Mouse (Mus musculus): ENCODE results near the gene Arid2.
"Not testable (repeated sequence)": the region's sequence is repeated elsewhere in the genome, so short reads cannot be mapped to it uniquely, and the experiment has no call there.

Gene Arid2

DNA sequence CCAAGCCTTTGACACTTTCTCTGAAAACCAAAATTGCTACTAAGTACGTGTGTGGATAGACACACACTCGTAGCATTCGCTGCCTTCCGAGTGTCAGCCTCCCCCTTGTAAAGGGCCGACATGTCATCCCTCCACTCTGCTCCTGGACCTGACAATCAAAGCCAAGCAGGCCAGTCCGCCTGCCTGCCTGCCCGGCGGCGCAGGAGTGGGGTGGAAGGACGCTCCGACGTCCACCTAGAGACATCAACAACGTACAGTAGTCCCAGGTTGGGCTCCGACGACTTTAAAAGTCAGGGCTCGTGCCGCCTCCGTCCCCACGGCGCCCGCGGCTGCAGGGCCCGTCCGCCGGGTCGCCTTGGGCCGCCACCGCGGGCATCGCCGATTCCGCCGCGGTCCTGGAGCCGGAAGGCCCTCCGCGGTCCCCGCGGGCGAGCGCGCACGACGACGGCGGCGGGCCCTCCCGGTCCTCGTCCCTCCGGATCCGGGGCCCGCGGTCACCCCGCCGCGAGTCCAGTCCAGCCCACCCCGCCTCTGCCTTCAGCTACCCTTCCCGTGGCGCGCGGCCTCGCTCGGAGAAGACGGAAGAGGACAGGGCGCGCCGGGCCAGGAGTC, 2.5 kb upstream of the Arid2 start:
- in situ Hi-C loops (cut with MboI; ENCODE audit: unreplicated experiment in 2 of 2), result loop anchor here (10.0 kb wide), 4 partner anchors 180 to 510 kb away; partner anchors contain the start of genes Ano6 (in 1 of the 2) and Scaf11 (in 1 of the 2)

DNA sequence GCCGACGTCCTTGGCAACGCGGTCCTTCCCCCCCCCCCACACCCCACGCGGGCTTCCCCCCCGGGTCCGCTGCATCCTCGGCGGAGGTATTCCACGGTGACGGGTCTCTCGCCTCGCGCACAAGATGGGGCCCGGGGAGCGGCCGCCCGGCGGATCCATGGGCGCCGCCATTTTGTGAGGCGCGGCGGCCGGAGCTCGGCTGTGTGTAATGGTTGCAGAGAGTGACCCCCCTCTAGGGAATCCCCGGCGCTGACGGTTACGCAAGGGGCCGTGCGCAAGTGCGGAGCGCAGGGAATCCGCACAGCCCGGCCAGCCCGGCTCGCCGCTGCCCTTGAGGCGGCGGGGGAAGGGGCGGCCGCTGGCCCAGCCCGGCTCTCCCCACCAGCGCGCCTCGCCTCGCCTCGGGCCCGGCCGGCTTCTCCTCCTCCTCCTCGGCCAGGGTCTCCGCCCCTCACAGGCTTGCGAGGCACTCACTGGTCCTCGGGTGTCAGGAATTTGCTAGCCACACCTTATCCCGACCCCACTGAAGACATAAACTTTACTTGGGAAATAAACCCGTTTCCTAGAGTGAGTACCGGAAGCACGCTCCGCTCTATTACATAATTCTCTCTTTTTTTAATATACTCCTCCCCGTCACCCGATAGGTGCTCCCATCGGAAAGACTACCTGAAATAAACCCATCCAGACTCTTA, 1.8 kb upstream of the Arid2 start:
- in situ Hi-C loops (cut with MboI; ENCODE audit: unreplicated experiment in 2 of 2), result loop anchor here (10.0 kb wide), 4 partner anchors 179 to 511 kb away; partner anchors contain the start of genes Ano6 (in 1 of the 2) and Scaf11 (in 1 of the 2)

DNA sequence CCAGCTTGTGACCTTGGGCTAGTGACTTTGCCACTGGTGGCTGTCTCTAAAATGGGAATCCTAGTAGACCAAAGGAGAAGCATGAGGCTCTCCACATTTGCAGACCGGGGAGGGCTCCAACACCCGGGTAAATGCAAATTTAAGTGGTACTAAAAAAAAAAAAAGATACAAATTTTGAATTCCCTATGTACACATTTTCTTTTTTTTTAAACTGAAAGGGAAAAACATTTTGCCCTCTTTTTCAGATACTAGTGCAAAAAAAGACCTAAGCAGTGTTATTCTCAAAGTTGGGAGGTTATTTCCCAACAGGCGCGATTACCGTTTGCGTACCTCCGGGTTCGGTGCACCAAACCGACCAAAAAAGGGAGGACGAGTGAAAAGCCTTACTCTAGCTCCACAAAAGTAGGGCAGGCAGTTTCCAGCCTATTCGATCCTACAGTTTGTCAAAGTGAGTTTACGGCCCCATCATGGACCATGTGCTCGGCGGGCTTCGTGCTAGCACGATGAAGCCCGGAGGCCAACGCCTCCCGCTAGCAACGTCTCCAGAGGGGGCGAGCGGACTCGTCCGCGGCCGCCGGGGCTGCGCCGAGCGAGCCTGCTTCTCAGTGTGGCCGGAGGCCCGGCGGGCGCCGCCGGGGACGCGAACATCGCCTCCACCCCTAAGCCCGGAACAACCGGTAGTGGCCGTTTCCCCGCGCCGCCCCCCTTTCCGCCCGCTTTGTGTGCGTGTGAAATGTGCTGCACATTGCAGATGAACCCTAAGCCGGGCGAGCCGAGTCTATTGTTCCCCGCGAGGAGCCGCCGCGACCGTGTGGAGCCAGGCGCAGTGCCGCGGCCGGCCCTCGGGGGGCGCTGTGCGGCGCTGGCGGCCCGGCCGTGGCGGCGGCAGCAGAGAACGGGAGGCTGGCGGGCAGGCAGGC, 1.0 kb upstream of the Arid2 start:
- in situ Hi-C loops (cut with MboI; ENCODE audit: unreplicated experiment in 2 of 2), result loop anchor here (10.0 kb wide), 4 partner anchors 179 to 511 kb away; partner anchors contain the start of genes Ano6 (in 1 of the 2) and Scaf11 (in 1 of the 2)

DNA sequence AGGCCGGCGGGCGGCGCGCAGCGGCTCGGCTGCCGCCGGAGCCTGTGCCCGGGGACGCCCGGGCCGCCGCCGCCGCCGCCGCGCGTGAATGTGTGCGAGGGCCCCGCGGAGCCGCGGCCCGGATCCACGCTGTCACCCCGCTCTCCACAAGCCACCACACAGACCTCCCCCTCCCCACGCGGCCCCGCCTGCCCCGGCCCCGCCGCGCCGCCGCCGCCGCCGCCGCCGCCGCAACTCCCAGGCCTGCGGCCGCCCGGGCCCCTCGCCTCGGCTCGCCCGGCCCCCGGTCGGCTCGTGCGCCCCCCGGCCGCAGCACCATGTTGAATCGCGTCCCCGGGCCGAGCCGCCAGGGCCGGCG, 404 bp upstream of the Arid2 start:
- in situ Hi-C loops (cut with MboI; ENCODE audit: unreplicated experiment in 2 of 2), result loop anchor here (10.0 kb wide), 4 partner anchors 178 to 512 kb away; partner anchors contain the start of genes Ano6 (in 1 of the 2) and Scaf11 (in 1 of the 2)

DNA sequence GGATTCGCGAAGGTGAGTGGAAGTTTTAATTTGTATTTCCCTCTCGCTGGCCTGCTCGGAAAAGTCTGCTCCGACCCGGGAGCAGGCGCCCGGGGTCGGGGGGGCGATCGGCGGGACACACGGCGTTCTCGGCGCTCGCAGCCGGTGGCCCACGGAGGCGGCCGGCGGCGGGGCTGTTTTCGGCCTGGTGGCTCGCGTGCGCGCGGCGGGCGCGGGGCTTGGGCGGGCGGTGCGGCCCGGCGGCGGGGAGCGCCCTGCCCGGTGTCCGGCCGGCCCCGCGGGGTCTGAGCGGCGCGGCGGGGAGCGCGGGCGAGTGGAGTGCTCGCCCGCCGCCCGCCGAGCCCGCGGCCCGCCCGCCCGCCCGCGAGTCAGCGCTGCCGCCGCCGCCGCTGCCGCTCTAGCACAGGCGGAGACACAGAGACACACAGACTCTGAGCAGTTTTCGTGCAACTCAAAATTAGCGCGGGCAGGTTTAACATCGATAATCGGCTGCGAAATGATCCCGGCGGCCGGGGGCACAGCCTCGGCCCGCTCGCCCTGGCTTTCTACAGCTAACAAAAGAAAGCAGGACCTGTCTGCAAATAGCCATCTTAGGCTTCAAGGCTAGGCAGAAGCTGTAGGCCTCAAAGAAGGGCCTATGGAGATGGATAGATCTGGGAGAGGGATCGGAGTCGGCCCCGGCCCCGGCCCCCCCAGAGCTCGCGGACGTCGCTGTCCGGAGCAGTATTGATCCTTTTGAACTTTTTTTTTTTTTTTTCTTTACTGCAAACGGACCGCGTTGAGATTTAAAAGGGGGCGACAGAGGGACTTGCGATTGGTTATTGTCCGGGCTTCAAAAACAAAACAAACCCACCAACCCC, 888 bp downstream of the Arid2 start:
- in situ Hi-C loops (cut with MboI; ENCODE audit: unreplicated experiment in 2 of 2), result loop anchor here (10.0 kb wide), 4 partner anchors 177 to 513 kb away; partner anchors contain the start of genes Ano6 (in 1 of the 2) and Scaf11 (in 1 of the 2)

DNA sequence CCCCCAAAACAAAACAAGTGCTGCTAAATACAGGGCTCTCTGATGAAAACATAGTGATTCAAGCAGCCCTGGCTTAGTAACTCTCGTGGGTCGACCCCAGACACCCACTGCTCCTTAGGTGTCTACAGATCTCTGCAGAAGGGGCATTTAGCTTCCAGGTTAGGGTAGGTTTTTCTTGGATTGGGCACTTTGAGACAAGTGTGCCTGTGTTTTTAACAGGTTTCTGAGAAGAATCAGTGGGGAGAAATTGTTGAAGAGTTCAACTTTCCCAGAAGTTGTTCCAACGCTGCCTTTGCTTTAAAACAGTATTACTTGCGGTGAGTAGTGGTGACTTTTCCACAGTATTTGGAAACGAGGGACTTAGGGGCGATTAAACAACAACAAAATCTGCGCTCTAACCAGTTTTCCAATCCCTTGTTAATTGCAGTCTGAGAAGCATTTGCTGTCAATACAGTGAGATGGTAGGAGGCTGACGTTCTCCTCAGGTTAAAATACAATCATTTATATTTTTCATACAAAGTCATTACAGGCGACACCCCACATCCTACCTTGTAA, 1.6 kb downstream of the Arid2 start:
- in situ Hi-C loops (cut with MboI; ENCODE audit: unreplicated experiment in 2 of 2), result loop anchor here (10.0 kb wide), 4 partner anchors 176 to 514 kb away; partner anchors contain the start of genes Ano6 (in 1 of the 2) and Scaf11 (in 1 of the 2)

DNA sequence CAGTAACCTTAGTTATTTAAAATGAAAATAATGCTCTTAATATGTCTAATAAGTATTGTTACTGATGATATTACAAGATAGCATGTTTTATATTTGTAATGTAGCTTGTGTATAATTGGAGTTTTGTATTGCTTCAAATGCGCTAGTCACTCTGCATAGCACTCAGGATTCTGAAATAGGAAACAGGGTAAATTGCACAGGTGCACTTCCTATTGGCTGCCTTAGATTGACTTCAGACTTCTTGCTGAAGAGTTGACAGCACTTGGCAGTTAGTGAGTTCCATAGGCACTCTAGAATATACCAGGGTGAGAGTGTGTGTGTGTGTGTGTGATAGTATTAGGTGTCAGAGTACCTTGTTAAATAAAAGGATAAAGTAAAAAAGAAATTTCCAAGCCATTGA, 2.7 kb downstream of the Arid2 start:
- in situ Hi-C loops (cut with MboI; ENCODE audit: unreplicated experiment in 2 of 2), result no loop called here

DNA sequence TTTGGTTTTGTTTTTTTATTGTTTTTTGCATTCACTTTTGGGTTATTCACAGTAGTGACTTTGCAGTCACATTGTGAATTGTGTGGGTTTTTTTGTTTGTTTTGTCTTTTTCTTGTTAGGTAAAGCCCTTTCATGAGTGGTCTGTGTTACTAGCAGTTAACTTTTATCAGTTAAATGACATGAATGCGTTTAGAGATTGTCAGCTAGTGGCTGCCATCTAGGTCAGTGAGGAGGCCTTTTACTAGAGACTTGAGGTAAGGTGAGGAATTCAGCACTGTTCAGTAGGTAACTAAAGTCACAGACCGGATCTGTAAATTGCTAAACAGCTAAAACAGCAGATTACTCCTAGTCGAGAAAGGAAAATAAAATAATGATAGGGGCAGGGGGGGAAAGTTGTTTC, 6.1 kb downstream of the Arid2 start:
- in situ Hi-C loops (cut with MboI; ENCODE audit: unreplicated experiment in 2 of 2), result no loop called here

DNA sequence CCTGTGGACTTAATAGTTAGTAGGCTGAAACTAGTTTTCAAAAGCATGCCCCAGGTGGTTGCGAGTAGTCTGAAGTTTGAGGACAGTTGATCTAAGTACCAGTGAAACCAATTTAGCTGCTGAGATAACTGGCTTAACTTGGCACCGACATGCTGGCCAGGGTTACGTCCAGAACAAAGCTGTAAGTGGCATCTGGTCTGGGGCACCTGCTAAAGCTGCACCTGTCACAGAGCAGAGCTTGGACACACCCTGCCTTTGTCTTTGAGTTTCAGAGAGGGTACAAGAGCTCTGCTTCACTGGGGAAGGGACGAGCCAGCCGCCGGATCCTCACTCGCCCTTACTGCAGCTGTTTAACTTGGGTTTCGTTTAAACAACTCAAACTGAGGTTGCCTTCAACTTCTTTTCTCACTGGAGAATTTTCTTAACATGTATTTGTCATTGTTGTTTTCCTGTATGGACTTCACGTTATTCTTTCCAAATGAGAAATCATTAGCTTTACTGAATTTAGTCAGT, 9.8 kb downstream of the Arid2 start:
- in situ Hi-C loops (cut with MboI; ENCODE audit: unreplicated experiment in 2 of 2), result no loop called here

DNA sequence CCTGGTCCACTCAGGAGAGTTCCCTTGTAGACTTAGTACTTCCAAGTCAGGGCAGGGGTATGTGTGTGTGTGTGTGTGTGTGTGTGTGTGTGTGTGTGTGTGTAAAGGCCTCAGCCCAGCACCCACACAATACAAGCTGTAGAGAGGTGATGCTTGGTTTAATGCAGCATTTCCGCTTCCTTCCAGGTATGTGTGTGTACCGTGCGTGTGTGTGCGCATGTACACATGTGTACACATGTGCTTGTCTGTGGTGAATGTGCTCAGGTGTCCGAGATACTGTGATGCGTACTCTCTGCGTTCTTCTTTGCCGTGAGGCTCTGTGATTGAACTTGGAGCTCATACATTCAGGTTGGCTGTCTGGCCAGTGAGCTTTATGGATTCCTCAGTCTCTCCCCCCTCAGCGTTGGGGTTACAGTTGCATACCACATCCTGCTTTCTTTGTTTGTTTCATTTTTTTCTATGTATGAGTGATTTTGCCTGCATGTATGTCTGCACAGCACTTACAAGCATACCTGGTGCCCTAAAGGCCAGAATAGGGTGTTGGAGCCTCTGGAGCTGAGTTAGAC, 10.4 kb downstream of the Arid2 start:
- in situ Hi-C loops (cut with MboI; ENCODE audit: unreplicated experiment in 2 of 2), result no loop called here

DNA sequence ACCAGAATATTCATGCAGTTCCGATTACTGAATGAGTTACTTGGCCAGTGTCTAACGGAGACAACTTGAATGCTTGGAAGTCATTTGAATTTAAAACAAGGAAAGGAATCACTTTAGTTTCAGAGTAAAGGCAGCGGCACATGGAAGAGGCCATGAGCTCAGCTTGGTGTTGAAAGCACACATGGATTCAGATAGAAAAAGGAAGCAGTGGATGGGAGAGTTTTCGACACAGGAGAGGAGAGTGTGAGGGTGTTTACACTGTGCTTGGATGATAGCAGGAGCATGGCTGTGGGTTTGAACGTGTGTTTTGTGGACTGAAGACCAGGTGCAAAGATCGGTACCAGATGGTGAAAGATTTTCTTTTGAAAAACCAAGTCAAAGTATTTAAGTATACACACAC, 22.0 kb downstream of the Arid2 start:
- in situ Hi-C loops (cut with MboI; ENCODE audit: unreplicated experiment in 2 of 2), result no loop called here

DNA sequence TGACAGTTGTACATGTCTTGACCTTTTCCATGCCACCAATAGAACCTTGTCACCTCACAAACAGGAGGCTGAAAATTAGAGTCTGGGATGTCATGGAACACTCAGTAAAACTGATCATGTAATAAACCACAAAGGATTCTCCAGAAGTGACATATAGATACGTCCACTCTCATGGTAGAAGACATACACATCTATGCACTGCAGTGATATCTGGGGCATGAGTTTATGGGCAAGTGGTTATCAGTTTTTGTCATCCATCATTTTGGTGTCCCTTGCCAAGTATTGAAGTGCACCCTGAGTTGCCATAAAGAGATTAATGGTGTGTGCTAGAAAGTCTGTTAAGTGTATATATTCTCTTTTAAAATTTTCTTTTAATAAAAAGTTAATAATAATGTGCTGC, 25.6 kb downstream of the Arid2 start:
- in situ Hi-C loops (cut with MboI; ENCODE audit: unreplicated experiment in 2 of 2), result no loop called here

DNA sequence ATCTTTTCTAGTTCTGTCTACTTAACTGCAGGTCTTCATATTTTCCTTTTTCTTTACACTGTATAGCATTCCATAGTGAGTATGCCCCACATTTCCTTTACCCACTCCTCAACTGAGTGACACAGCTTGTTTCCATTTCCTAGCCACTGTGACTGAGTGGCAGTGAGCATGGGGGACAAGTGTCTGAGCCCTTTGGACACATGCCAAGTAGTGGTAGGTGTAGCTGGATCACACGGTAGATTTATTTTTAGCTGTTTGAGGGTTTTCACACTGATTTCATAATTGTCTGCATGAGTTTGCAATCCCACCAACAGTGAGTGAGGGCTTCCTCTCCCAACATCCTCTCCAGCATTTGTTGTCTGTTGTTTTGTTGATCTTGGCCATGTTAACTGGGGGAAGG, 28.3 kb downstream of the Arid2 start:
- in situ Hi-C loops (cut with MboI; ENCODE audit: unreplicated experiment in 2 of 2), result no loop called here

DNA sequence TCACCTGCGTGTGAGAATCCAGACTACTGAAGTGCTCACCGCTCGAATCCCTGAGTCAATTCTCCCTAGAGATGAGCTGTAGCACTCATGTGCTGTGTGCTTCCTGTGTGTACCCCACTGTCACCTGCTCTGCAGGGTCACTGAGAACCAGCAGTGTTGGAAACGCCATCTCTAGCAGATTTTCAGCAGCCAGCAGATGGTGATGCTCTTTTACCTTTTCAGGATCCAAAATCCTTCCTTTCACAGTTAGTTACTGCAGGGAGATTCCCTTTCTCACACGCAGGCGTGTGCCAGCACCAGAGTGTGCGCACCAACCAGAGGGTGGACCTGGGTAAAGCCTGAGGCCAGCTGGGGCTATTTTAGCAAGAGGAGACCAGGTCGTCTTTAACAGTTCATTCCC, 32.0 kb downstream of the Arid2 start:
- in situ Hi-C loops (cut with MboI; ENCODE audit: unreplicated experiment in 2 of 2), result no loop called here

DNA sequence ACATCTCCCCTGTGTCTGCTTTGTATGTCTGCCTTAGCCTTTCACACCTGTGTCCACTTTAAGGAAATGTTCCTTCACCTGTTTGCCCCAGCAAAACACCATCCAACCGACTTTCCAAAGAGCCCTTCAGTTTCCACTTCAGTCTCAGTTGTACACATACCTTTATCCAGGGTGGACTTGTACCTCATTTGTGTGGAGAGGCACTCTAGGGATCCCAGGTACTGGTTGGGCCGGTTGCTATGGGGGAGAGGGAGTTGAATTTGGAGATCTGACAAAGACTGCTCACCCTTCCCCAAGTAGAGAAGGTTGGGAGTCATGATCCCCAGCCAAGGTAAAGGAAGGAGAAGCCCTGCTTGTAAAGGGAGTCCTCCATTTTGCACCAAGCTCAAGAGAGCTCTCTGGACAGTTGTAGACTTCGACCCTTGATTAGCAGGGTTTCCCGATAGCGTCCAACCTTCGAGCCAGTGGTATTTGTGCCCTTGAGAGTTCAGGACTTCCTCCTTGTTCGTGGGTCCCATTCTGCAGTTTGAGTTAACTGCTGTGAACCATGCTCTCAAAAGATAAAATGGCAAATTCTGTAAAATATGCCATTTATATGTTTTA, 38.5 kb downstream of the Arid2 start:
- in situ Hi-C loops (cut with MboI; ENCODE audit: unreplicated experiment in 2 of 2), result no loop called here

DNA sequence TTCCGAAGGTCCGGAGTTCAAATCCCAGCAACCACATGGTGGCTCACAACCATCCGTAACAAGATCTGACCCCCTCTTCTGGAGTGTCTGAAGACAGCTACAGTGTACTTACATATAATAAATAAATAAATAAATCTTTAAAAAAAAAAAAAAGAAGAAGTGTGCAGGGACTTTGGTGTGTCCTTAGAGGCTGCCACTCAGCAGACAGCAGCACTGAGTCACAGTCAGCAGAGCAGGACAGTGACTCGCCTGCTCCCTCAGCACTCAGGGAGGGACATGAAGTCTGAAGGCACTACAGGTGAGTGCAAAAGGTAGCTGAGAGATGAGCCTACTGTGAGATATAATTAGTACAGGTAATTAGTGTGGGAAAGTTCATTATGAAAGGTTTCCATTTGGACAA, 41.4 kb downstream of the Arid2 start:
- in situ Hi-C loops (cut with MboI; ENCODE audit: unreplicated experiment in 2 of 2), result not testable (repeated sequence)

DNA sequence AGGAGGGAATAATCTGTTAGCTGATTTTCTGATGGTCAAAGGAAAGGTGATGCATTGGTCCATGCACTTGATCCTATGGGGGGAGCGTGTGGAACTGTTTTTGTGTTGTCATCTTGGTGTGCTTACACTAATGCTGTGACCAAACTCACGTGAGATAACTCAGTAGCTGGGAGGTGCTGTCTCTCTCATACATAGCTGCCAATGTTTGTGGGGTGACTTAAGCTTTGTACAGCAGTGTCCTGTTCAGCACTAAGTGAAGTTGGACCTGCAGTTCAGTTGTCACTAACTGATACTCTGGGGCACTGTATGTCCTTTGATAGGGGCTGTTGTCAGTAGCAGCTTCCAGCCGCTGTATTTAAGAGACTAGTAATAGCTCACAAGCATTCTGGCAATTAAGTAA, 43.2 kb downstream of the Arid2 start:
- in situ Hi-C loops (cut with MboI; ENCODE audit: unreplicated experiment in 2 of 2), result no loop called here

DNA sequence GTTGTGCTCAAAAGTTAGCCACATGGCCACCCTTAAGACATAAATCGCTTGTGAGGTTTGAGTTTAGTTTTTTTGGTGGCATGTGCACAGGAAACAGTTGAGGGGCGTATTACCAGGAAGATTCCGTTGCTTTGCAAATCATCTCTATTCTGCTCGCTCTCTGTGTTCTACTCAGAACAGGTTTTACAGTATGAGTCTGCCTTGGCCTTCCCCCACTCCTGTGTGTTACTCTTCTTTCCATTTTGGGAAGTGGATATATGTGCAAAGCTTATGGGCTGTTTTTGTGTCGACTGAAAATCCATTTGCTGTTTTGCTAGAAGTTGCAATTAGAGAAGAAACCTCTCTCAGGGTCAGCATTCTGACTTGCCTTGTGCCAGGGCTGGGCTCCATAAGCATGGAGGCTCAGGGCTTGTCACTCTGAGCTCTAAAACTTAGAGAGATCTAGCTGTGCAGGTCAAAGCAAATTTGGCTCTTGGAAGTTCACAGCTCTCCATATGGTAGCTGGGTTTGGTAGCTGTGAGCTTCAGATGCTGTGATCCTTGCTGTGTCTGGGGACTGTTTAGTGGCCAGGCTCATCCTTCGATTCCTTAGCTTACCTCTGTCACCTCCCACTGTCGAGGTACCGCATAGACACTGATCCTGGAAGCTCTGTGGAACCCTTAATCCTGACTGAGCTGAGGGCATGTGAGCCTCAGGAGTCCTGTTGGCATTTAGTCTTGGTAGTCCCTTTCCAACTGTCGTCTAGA, 45.3 kb downstream of the Arid2 start:
- in situ Hi-C loops (cut with MboI; ENCODE audit: unreplicated experiment in 2 of 2), result no loop called here

All from v-Abl transformed pro-B cells (cell line).